Mouse (Mus musculus) urinary bladder, postnatal 14 days (tissue): ENCODE results near the gene Gramd1a.

Experiments used
- DNase-seq: peaks from one replicate; pipeline ENCODE4 v3.0.0; 2021; ENCODE audit warnings: low spot score

The Gramd1a gene

GRCm38 (mm10) chr7:31150566-31151300 is 5.0 kb downstream of the Gramd1a start:
- peak; percentile 87 for DNase-seq

GRCm38 (mm10) chr7:31149751-31150565 is 5.7 kb downstream of the Gramd1a start:
- no peak for DNase-seq

GRCm38 (mm10) chr7:31149271-31149670 is 6.4 kb downstream of the Gramd1a start:
- DNase-seq, result no peak

- peak; percentile 61 for DNase-seq
These were observed 6.9 kb downstream of the Gramd1a start for GRCm38 (mm10) chr7:31148756-31149155.

- DNase-seq, result no peak
These were observed 7.6 kb downstream of the Gramd1a start for GRCm38 (mm10) chr7:31148086-31148485.

- DNase-seq, result peak; percentile 57
These were observed 10.0 kb downstream of the Gramd1a start for GRCm38 (mm10) chr7:31145596-31146160.

GRCm38 (mm10) chr7:31144886-31145285 is 10.8 kb downstream of the Gramd1a start:
- no peak for DNase-seq

- no peak for DNase-seq
These were observed 14.8 kb downstream of the Gramd1a start for GRCm38 (mm10) chr7:31140941-31141340.

GRCm38 (mm10) chr7:31140302-31140701 is 15.4 kb downstream of the Gramd1a start:
- DNase-seq, result no peak

- peak; percentile 58 for DNase-seq
These were observed 15.9 kb downstream of the Gramd1a start for GRCm38 (mm10) chr7:31139765-31140164.

- DNase-seq, result no peak
These were observed 20.0 kb downstream of the Gramd1a start for GRCm38 (mm10) chr7:31135717-31136116.

- no peak for DNase-seq
These were observed 23.8 kb downstream of the Gramd1a start for GRCm38 (mm10) chr7:31131866-31132265.

GRCm38 (mm10) chr7:31130841-31131240 is 24.9 kb downstream of the Gramd1a start:
- DNase-seq, result peak; percentile 39

GRCm38 (mm10) chr7:31130197-31130596 is 25.5 kb downstream of the Gramd1a start:
- no peak for DNase-seq

GRCm38 (mm10) chr7:31128157-31128705 is 27.5 kb downstream of the Gramd1a start:
- DNase-seq, result no peak

GRCm38 (mm10) chr7:31126851-31127724 is 28.6 kb downstream of the Gramd1a start, which contains the start of gene Scn1b:
Gene Scn1b (minus strand): TSS chr7:31127003.
- DNase-seq, result peak; percentile 62

- peak; percentile 16 for DNase-seq
These were observed 29.4 kb downstream of the Gramd1a start for GRCm38 (mm10) chr7:31126211-31126751.

- no peak for DNase-seq
These were observed 30.6 kb downstream of the Gramd1a start for GRCm38 (mm10) chr7:31125116-31125515.

- DNase-seq, result no peak
These were observed 31.3 kb downstream of the Gramd1a start for GRCm38 (mm10) chr7:31124381-31124780.

GRCm38 (mm10) chr7:31123697-31124096 is 32.0 kb downstream of the Gramd1a start:
- no peak for DNase-seq
